Mouse (Mus musculus) neutrophil, adult 5-6 weeks (primary cell): ENCODE data around the gene Btbd35f3. TPM values are rescaled to one million over a fixed set of nuclear protein-coding genes. Genes with fewer than 3 reads are reported as not detected.
"Not testable (repeated sequence)": the region's sequence is repeated elsewhere in the genome, so short reads cannot be mapped to it uniquely, and the experiment has no call there.

Experiments used
- ATAC-seq: fragments of 151-379, 151-347 bp; 2 replicates; pipeline ENCODE4 v1.8.0; 2017; ENCODE audit warnings: mild to moderate bottlenecking, moderate TSS enrichment; ENCODE audit not compliant: insufficient number of reproducible peaks, poor library complexity, low FRiP score, severe bottlenecking; ENCODE audit errors: extremely low read depth
- total RNA-seq: library from RNA; stranded (forward); fragments of 200-1000 nt; gene quantifications from 2 replicates; pipeline ENCODE4 v1.2.3, GENCODE M21; 2017

Gene Btbd35f3
- total RNA-seq, result not detected in 2 replicates

- ATAC-seq, result not testable (repeated sequence)
Observed at GRCm38 (mm10) chrX:4037374-4037773, at the start of gene Btbd35f3. Btbd35f3 (plus strand) TSS chrX:4037674.

Other genes with a start within 250 kb of the Btbd35f3 start
- gene Btbd35f16, start 80.7 kb upstream of the Btbd35f3 start, total RNA-seq, result not detected in 2 replicates
- not detected in 2 replicates for gene Btbd35f28, start 158.9 kb downstream of the Btbd35f3 start, total RNA-seq